Mouse (Mus musculus): ENCODE results near the gene Cfap77. TPM values are rescaled to one million over a fixed set of nuclear protein-coding genes. Genes with fewer than 3 reads are reported as not detected.
"Not testable (repeated sequence)": the region's sequence is repeated elsewhere in the genome, so short reads cannot be mapped to it uniquely, and the experiment has no call there.

Cfap77 gene
- polyA plus RNA-seq, 1 experiment from 2014 or later, result 1.3 TPM

GRCm38 (mm10) chr2:29095674-29096073, 40.8 kb upstream of the Cfap77 start:
- no peak overlapping the region for H3K4me2 ChIP-seq (ENCODE audit: low read length)
- DNase-seq, result no peak
- no peak for ATAC-seq (ENCODE audit: low FRiP score, low TSS enrichment)
- H3K9me3 ChIP-seq (ENCODE audit: control insufficient read depth, low read length), result no peaks in the 10 kb centered on the region
- no peak overlapping the region for H3K4me3 ChIP-seq (replicated peaks; ENCODE audit: low read depth, low read length)
- no peaks in the 10 kb centered on the region for H3K27me3 ChIP-seq (ENCODE audit: control insufficient read depth, insufficient read depth, low read length)
- H3K4me1 ChIP-seq (ENCODE audit: control insufficient read depth, insufficient read depth, low read length), result no peaks in the 10 kb centered on the region
- H3K27ac ChIP-seq (replicated peaks; ENCODE audit: low read depth, low read length), result no peak overlapping the region
- no peak overlapping the region for H3K9ac ChIP-seq (replicated peaks; ENCODE audit: low read length)
- H3K36me3 ChIP-seq (ENCODE audit: control insufficient read depth, insufficient read depth, low read length), result no peaks in the 10 kb centered on the region
- 95% methylated on average over 8 of the region's 8 CpGs for WGBS

- not testable (repeated sequence) for H3K27me3 ChIP-seq (ENCODE audit: control insufficient read depth, insufficient read depth, low read length); H3K4me2 ChIP-seq (ENCODE audit: low read length); H3K9me3 ChIP-seq (ENCODE audit: control insufficient read depth, low read length); H3K27ac ChIP-seq (replicated peaks; ENCODE audit: low read depth, low read length); H3K4me1 ChIP-seq (ENCODE audit: control insufficient read depth, insufficient read depth, low read length); H3K4me3 ChIP-seq (replicated peaks; ENCODE audit: low read depth, low read length); ATAC-seq (ENCODE audit: low FRiP score, low TSS enrichment); DNase-seq; H3K9ac ChIP-seq (replicated peaks; ENCODE audit: low read length)
- peaks cover 27% of the 10 kb centered on the region for H3K36me3 ChIP-seq (ENCODE audit: control insufficient read depth, insufficient read depth, low read length)
- 65% methylated on average over 6 of the region's 6 CpGs for WGBS
These were observed 34.4 kb upstream of the Cfap77 start for GRCm38 (mm10) chr2:29089276-29089675.

GRCm38 (mm10) chr2:29086026-29086425, 31.2 kb upstream of the Cfap77 start:
- DNase-seq, result no peak
- Histone ChIP-seq H3K27ac (replicated peaks; ENCODE audit: low read depth, low read length) (no peak overlapping the region), H3K4me3 (replicated peaks; ENCODE audit: low read depth, low read length) (no peak overlapping the region), H3K27me3 (ENCODE audit: control insufficient read depth, insufficient read depth, low read length) (no peaks in the 10 kb centered on the region), H3K36me3 (ENCODE audit: control insufficient read depth, insufficient read depth, low read length) (peaks cover 59% of the 10 kb centered on the region), H3K4me2 (ENCODE audit: low read length) (no peak overlapping the region), H3K4me1 (ENCODE audit: control insufficient read depth, insufficient read depth, low read length) (no peaks in the 10 kb centered on the region), H3K9me3 (ENCODE audit: control insufficient read depth, low read length) (no peaks in the 10 kb centered on the region), H3K9ac (replicated peaks; ENCODE audit: low read length) (no peak overlapping the region)
- ATAC-seq (ENCODE audit: low FRiP score, low TSS enrichment), result no peak
- 96% methylated on average over 7 of the region's 7 CpGs for WGBS

GRCm38 (mm10) chr2:29081965-29082364, 27.1 kb upstream of the Cfap77 start:
- WGBS, result 81% methylated on average over 3 of the region's 3 CpGs
- ATAC-seq (ENCODE audit: low FRiP score, low TSS enrichment) (no peak), DNase-seq (no peak)
- no peak overlapping the region for H3K4me3 ChIP-seq (replicated peaks; ENCODE audit: low read depth, low read length)
- no peak overlapping the region for H3K27ac ChIP-seq (replicated peaks; ENCODE audit: low read depth, low read length)
- no peaks in the 10 kb centered on the region for H3K27me3 ChIP-seq (ENCODE audit: control insufficient read depth, insufficient read depth, low read length)
- no peak overlapping the region for H3K4me2 ChIP-seq (ENCODE audit: low read length)
- peaks cover 90% of the 10 kb centered on the region for H3K36me3 ChIP-seq (ENCODE audit: control insufficient read depth, insufficient read depth, low read length)
- H3K9ac ChIP-seq (replicated peaks; ENCODE audit: low read length), result no peak overlapping the region
- H3K9me3 ChIP-seq (ENCODE audit: control insufficient read depth, low read length), result no peaks in the 10 kb centered on the region
- no peaks in the 10 kb centered on the region for H3K4me1 ChIP-seq (ENCODE audit: control insufficient read depth, insufficient read depth, low read length)

GRCm38 (mm10) chr2:29076226-29076625, 21.4 kb upstream of the Cfap77 start:
- H3K4me2 ChIP-seq (ENCODE audit: low read length), result no peak overlapping the region
- H3K4me1 ChIP-seq (ENCODE audit: control insufficient read depth, insufficient read depth, low read length), result no peaks in the 10 kb centered on the region
- peaks cover 88% of the 10 kb centered on the region for H3K36me3 ChIP-seq (ENCODE audit: control insufficient read depth, insufficient read depth, low read length)
- DNase-seq (no peak), ATAC-seq (ENCODE audit: low FRiP score, low TSS enrichment) (no peak)
- H3K9me3 ChIP-seq (ENCODE audit: control insufficient read depth, low read length), result no peaks in the 10 kb centered on the region
- WGBS, result 90% methylated on average over 2 of the region's 2 CpGs
- no peak overlapping the region for H3K9ac ChIP-seq (replicated peaks; ENCODE audit: low read length)
- no peaks in the 10 kb centered on the region for H3K27me3 ChIP-seq (ENCODE audit: control insufficient read depth, insufficient read depth, low read length)
- H3K27ac ChIP-seq (replicated peaks; ENCODE audit: low read depth, low read length), result no peak overlapping the region
- no peak overlapping the region for H3K4me3 ChIP-seq (replicated peaks; ENCODE audit: low read depth, low read length)

GRCm38 (mm10) chr2:29075331-29076070, 20.6 kb upstream of the Cfap77 start:
- DNase-seq (no peak), ATAC-seq (ENCODE audit: low FRiP score, low TSS enrichment) (no peak)
- H3K27ac ChIP-seq (replicated peaks; ENCODE audit: low read depth, low read length), result no peak overlapping the region
- WGBS, result 95% methylated on average over 11 of the region's 11 CpGs
- no peaks in the 10 kb centered on the region for H3K4me1 ChIP-seq (ENCODE audit: control insufficient read depth, insufficient read depth, low read length)
- H3K9me3 ChIP-seq (ENCODE audit: control insufficient read depth, low read length), result no peaks in the 10 kb centered on the region
- H3K9ac ChIP-seq (replicated peaks; ENCODE audit: low read length), result no peak overlapping the region
- peaks cover 88% of the 10 kb centered on the region for H3K36me3 ChIP-seq (ENCODE audit: control insufficient read depth, insufficient read depth, low read length)
- no peak overlapping the region for H3K4me2 ChIP-seq (ENCODE audit: low read length)
- H3K27me3 ChIP-seq (ENCODE audit: control insufficient read depth, insufficient read depth, low read length), result no peaks in the 10 kb centered on the region
- H3K4me3 ChIP-seq (replicated peaks; ENCODE audit: low read depth, low read length), result no peak overlapping the region

GRCm38 (mm10) chr2:29074676-29075075, 19.8 kb upstream of the Cfap77 start:
- H3K27ac ChIP-seq (replicated peaks; ENCODE audit: low read depth, low read length), result no peak overlapping the region
- no peak overlapping the region for H3K4me2 ChIP-seq (ENCODE audit: low read length)
- H3K4me1 ChIP-seq (ENCODE audit: control insufficient read depth, insufficient read depth, low read length), result no peaks in the 10 kb centered on the region
- peaks cover 88% of the 10 kb centered on the region for H3K36me3 ChIP-seq (ENCODE audit: control insufficient read depth, insufficient read depth, low read length)
- ATAC-seq (ENCODE audit: low FRiP score, low TSS enrichment) (no peak), DNase-seq (no peak)
- H3K27me3 ChIP-seq (ENCODE audit: control insufficient read depth, insufficient read depth, low read length), result no peaks in the 10 kb centered on the region
- WGBS, result 94% methylated on average over 7 of the region's 7 CpGs
- no peak overlapping the region for H3K4me3 ChIP-seq (replicated peaks; ENCODE audit: low read depth, low read length)
- no peak overlapping the region for H3K9ac ChIP-seq (replicated peaks; ENCODE audit: low read length)
- no peaks in the 10 kb centered on the region for H3K9me3 ChIP-seq (ENCODE audit: control insufficient read depth, low read length)

- no peak overlapping the region for H3K4me2 ChIP-seq (ENCODE audit: low read length)
- H3K4me3 ChIP-seq (replicated peaks; ENCODE audit: low read depth, low read length), result no peak overlapping the region
- H3K27me3 ChIP-seq (ENCODE audit: control insufficient read depth, insufficient read depth, low read length), result no peaks in the 10 kb centered on the region
- no peak overlapping the region for H3K27ac ChIP-seq (replicated peaks; ENCODE audit: low read depth, low read length)
- WGBS, result 57% methylated on average over 7 of the region's 7 CpGs
- 0 out of 2 replicates have a peak, but pooled peaks cover 3% of the 10 kb centered on the region for H3K4me1 ChIP-seq (ENCODE audit: control insufficient read depth, insufficient read depth, low read length)
- ATAC-seq (ENCODE audit: low FRiP score, low TSS enrichment) (no peak), DNase-seq (peak; percentile 83)
- H3K36me3 ChIP-seq (ENCODE audit: control insufficient read depth, insufficient read depth, low read length), result peaks cover 40% of the 10 kb centered on the region
- H3K9ac ChIP-seq (replicated peaks; ENCODE audit: low read length), result no peak overlapping the region
- no peaks in the 10 kb centered on the region for H3K9me3 ChIP-seq (ENCODE audit: control insufficient read depth, low read length)
These were observed 11.5 kb upstream of the Cfap77 start for GRCm38 (mm10) chr2:29066410-29066809.

GRCm38 (mm10) chr2:29065796-29066195, 10.9 kb upstream of the Cfap77 start:
- WGBS, result 94% methylated on average over 6 of the region's 6 CpGs
- H3K4me3 ChIP-seq (replicated peaks; ENCODE audit: low read depth, low read length), result no peak overlapping the region
- H3K36me3 ChIP-seq (ENCODE audit: control insufficient read depth, insufficient read depth, low read length), result peaks cover 34% of the 10 kb centered on the region
- H3K27ac ChIP-seq (replicated peaks; ENCODE audit: low read depth, low read length), result no peak overlapping the region
- H3K4me2 ChIP-seq (ENCODE audit: low read length), result no peak overlapping the region
- H3K27me3 ChIP-seq (ENCODE audit: control insufficient read depth, insufficient read depth, low read length), result no peaks in the 10 kb centered on the region
- no peak for DNase-seq
- H3K9me3 ChIP-seq (ENCODE audit: control insufficient read depth, low read length), result no peaks in the 10 kb centered on the region
- H3K4me1 ChIP-seq (ENCODE audit: control insufficient read depth, insufficient read depth, low read length), result peaks cover 9% of the 10 kb centered on the region; the same call in 1 of the 2 replicates
- ATAC-seq (ENCODE audit: low FRiP score, low TSS enrichment), result no peak
- no peak overlapping the region for H3K9ac ChIP-seq (replicated peaks; ENCODE audit: low read length)

Data from midbrain, embryonic 14.5 days (tissue).